Mouse (Mus musculus) forebrain, embryonic 11.5 days (tissue): Measurements from ENCODE around the gene Sost. TPM values are rescaled to one million over a fixed set of nuclear protein-coding genes. Genes with fewer than 3 reads are reported as not detected.

Experiments used
- ATAC-seq: fragments of 200-750 bp; cut with Nextera tagmentation; replicated peaks from 2 replicates; pipeline ENCODE4 v1.8.0; 2017; ENCODE audit warnings: moderate TSS enrichment; ENCODE audit not compliant: low FRiP score
- DNase-seq: peaks from one replicate; pipeline ENCODE4 v3.0.0-alpha.2; 2017; ENCODE audit warnings: low spot score
- H3K27ac ChIP-seq: fragments of 300-500 bp; sonication (generic); 2 replicates; pipeline ENCODE4 v1.5.1; 2014; ENCODE audit warnings: low read depth, low read length
- H3K27me3 ChIP-seq: fragments of 300-500 bp; sonication (generic); 2 replicates; pipeline ENCODE4 v1.6.1; 2014; ENCODE audit warnings: mild to moderate bottlenecking, low read length, mixed read lengths; ENCODE audit not compliant: control insufficient read depth, insufficient read depth
- H3K36me3 ChIP-seq: fragments of 300-500 bp; sonication (generic); 2 replicates; pipeline ENCODE4 v1.6.1; 2014; ENCODE audit warnings: mild to moderate bottlenecking, low read length, moderate library complexity, mixed read lengths; ENCODE audit not compliant: control insufficient read depth, insufficient read depth
- H3K4me1 ChIP-seq: fragments of 300-500 bp; sonication (generic); replicated peaks from 2 replicates; pipeline ENCODE4 v1.6.1; 2014; ENCODE audit warnings: low read length, mixed read lengths; ENCODE audit not compliant: control insufficient read depth, insufficient read depth
- H3K4me2 ChIP-seq: fragments of 300-500 bp; sonication (generic); 2 replicates; pipeline ENCODE4 v1.6.1; 2014; ENCODE audit warnings: low read depth, mild to moderate bottlenecking, low read length, moderate library complexity, mixed read lengths; ENCODE audit not compliant: severe bottlenecking
- H3K4me3 ChIP-seq: fragments of 300-500 bp; sonication (generic); 2 replicates; pipeline ENCODE4 v1.5.1; 2014; ENCODE audit warnings: low read depth, low read length
- H3K9ac ChIP-seq: fragments of 300-500 bp; sonication (generic); 2 replicates; pipeline ENCODE4 v1.6.1; 2014; ENCODE audit warnings: low read length
- H3K9me3 ChIP-seq: fragments of 300-500 bp; sonication (generic); 2 replicates; pipeline ENCODE4 v1.6.1; 2016; ENCODE audit warnings: low read length, mixed read lengths; ENCODE audit not compliant: control insufficient read depth
- WGBS: fragments of 180-500 bp; shearing (Covaris S2); extraction: QIAGEN DNeasy Blood & Tissue Kit; methylation state at CpG from one replicate; pipeline ENCODE4 v1.1.7; 2014; 5-methylcytosine and 5-hydroxymethylcytosine counted together
- polyA plus RNA-seq: library from polyadenylated mRNA; unstranded; fragments of >200 nt; fragmentation: Nextera tagmentation; extraction: Ambion mirVana; gene quantifications from 2 replicates; pipeline ENCODE4 v1.2.1, GENCODE M21; 2014

Gene Sost
- not detected in 2 replicates for polyA plus RNA-seq

DNA sequence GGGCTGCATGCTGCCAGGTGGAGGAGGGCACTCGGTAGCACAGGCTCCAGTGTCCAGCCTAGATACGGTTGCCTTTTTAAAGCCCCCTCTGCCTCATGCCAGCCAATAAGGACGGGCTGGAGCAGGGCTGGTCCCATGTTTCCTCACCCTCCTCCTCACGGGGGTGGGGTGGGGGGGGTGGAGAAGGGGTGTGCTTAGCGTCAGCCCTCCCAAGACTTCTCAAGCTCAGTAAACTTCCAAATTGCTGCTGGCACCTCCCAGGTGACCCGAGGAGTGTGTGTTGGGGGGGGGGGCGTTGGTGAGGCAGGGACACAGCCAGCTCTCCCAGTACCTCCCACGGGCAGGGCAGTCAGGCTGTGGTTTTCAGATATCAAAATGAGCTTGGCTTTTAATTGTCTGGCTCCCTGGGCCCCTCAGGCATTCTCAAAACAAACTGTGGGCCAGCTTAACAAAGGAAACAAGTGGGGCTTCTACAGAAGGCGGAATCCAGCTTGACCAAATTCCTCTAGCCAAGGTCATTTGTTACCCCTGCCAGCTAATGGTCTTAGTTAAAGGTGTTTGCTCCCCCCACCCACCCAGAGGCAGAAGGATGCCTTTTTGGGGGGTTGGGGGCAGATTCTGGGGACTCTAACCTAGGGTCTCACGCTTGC, at the start of gene Sost:
Sost (minus strand) TSS at position 51 of the 650 bp plus-strand sequence.
- Histone ChIP-seq H3K4me2 (no peak within 1 kb of the TSS), H3K27ac (no peak within 1 kb of the TSS), H3K36me3 (no peaks in the 10 kb centered on the region), H3K27me3 (peaks cover 45% of the 10 kb centered on the region), H3K9me3 (no peaks in the 10 kb centered on the region), H3K4me3 (no peak within 1 kb of the TSS), H3K9ac (no peak within 1 kb of the TSS), H3K4me1 (peaks cover 4% of the 10 kb centered on the region; the same call in 1 of the 2 replicates)
- 18% methylated on average over 10 of the region's 10 CpGs for WGBS
- no peak for DNase-seq
- ATAC-seq, result no peak

GRCm38 (mm10) chr11:102016136-102016535, 49.3 kb upstream of the Sost start:
- no peaks in the 10 kb centered on the region for H3K4me1 ChIP-seq
- ATAC-seq, result no peak
- no peak overlapping the region for H3K27ac ChIP-seq
- DNase-seq, result no peak
- no peak overlapping the region for H3K9ac ChIP-seq
- no peaks in the 10 kb centered on the region for H3K9me3 ChIP-seq
- 89% methylated on average over 1 of the region's 1 CpGs for WGBS
- H3K4me2 ChIP-seq, result no peak overlapping the region
- no peaks in the 10 kb centered on the region; the same call in 1 of the 2 replicates for H3K36me3 ChIP-seq
- no peaks in the 10 kb centered on the region for H3K27me3 ChIP-seq
- H3K4me3 ChIP-seq, result no peak overlapping the region

DNA sequence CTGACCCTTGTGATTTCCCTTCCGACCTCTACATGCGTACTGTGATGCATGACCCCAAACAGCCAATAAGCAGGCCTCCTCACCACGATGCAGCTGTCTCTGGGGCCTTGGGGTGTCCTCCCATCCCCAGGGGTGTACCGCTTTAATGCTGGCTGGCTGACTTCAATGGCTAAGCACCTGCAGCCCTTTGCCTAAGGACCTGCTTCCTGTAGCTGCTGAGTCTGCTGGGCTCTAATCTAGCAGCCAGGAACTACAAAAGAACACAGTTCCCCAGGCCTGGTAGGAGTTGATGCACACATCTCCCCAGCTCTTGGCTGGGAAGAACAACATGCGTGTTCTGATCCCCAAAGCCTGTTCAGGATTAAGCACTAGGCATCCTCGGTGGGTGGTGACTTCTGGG, 48.7 kb upstream of the Sost start:
- WGBS, result 69% methylated on average over 6 of the region's 6 CpGs
- DNase-seq, result no peak
- Histone ChIP-seq H3K9ac (no peak overlapping the region), H3K27ac (no peak overlapping the region), H3K4me1 (0 out of 2 replicates have a peak, but pooled peaks cover 2% of the 10 kb centered on the region), H3K36me3 (no peaks in the 10 kb centered on the region; the same call in 1 of the 2 replicates), H3K4me3 (no peak overlapping the region), H3K4me2 (no peak overlapping the region), H3K27me3 (no peaks in the 10 kb centered on the region), H3K9me3 (no peaks in the 10 kb centered on the region)
- no peak for ATAC-seq

GRCm38 (mm10) chr11:102013201-102013600, 46.4 kb upstream of the Sost start:
- DNase-seq, result no peak
- H3K9me3 ChIP-seq, result no peaks in the 10 kb centered on the region
- H3K9ac ChIP-seq, result no peak overlapping the region
- H3K4me2 ChIP-seq, result no peak overlapping the region
- ATAC-seq, result no peak
- H3K36me3 ChIP-seq, result no peaks in the 10 kb centered on the region; the same call in 1 of the 2 replicates
- H3K27me3 ChIP-seq, result no peaks in the 10 kb centered on the region
- H3K4me1 ChIP-seq, result peaks cover 7% of the 10 kb centered on the region
- no peak overlapping the region for H3K27ac ChIP-seq
- 93% methylated on average over 8 of the region's 8 CpGs for WGBS
- no peak overlapping the region for H3K4me3 ChIP-seq

DNA sequence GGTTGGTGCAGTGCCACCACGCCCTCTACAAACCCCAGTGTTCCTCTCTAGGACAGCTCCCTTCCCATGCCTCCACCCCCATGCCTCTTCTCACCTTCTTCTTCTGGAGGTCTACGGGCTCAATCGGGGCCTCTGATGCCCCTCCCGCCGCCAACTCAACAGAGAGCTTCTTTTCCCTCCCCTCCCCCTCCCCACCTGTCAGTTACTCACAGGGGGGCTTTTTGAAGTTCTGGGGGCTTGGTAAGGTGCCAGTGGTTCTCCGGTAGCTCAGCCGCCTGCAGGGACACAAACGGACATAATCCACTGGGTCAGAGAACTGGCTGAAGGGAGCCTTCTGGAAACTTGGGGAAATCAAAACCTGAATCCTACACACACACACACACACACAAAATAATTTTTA, 44.7 kb upstream of the Sost start:
- no peaks in the 10 kb centered on the region for H3K9me3 ChIP-seq
- H3K4me1 ChIP-seq, result peaks cover 7% of the 10 kb centered on the region
- no peaks in the 10 kb centered on the region; the same call in 1 of the 2 replicates for H3K36me3 ChIP-seq
- DNase-seq, result no peak
- WGBS, result 86% methylated on average over 8 of the region's 8 CpGs
- ATAC-seq, result no peak
- no peak overlapping the region for H3K4me3 ChIP-seq
- no peak overlapping the region for H3K4me2 ChIP-seq
- H3K27me3 ChIP-seq, result no peaks in the 10 kb centered on the region
- H3K27ac ChIP-seq, result no peak overlapping the region
- H3K9ac ChIP-seq, result no peak overlapping the region

DNA sequence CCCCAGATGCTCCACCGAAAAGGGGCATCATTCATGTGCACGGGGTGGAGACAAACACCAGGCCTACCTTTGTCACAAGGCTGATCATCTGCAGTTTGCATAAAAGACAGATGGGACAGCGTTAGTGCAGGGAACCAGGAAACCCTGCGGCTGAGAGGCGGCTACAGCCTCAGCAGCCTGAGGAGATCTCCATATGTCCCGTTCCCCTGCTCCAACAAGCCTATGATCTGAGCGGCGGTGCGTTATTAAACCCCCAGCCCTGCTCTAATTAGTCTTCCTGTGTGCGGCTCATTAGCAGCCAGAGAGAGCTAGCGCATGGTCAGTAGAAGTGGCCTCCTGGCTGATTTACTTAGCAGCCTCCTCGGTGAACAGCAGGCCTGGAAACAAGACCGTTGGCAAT, 43.3 kb upstream of the Sost start:
- Histone ChIP-seq H3K4me3 (no peak overlapping the region), H3K27me3 (no peaks in the 10 kb centered on the region), H3K9ac (0 out of 2 replicates have a peak overlapping the region, but pooled peaks have one; percentile 3), H3K4me2 (no peak overlapping the region), H3K4me1 (peaks cover 7% of the 10 kb centered on the region), H3K27ac (peak overlapping the region; percentile 80), H3K9me3 (no peaks in the 10 kb centered on the region), H3K36me3 (no peaks in the 10 kb centered on the region; the same call in 1 of the 2 replicates)
- 27% methylated on average over 13 of the region's 13 CpGs for WGBS
- peak; percentile 80 for ATAC-seq
- peak; percentile 80 for DNase-seq

GRCm38 (mm10) chr11:102008954-102009637, 42.3 kb upstream of the Sost start:
- Histone ChIP-seq H3K9ac (no peak overlapping the region), H3K36me3 (peaks cover 6% of the 10 kb centered on the region; the same call in 1 of the 2 replicates), H3K27ac (peak overlapping the region; percentile 80), H3K4me3 (no peak overlapping the region), H3K9me3 (peaks cover 4% of the 10 kb centered on the region; the same call in 1 of the 2 replicates), H3K27me3 (no peaks in the 10 kb centered on the region), H3K4me1 (peaks cover 7% of the 10 kb centered on the region), H3K4me2 (no peak overlapping the region)
- ATAC-seq, result no peak
- no peak for DNase-seq
- WGBS, result 91% methylated on average over 15 of the region's 15 CpGs

DNA sequence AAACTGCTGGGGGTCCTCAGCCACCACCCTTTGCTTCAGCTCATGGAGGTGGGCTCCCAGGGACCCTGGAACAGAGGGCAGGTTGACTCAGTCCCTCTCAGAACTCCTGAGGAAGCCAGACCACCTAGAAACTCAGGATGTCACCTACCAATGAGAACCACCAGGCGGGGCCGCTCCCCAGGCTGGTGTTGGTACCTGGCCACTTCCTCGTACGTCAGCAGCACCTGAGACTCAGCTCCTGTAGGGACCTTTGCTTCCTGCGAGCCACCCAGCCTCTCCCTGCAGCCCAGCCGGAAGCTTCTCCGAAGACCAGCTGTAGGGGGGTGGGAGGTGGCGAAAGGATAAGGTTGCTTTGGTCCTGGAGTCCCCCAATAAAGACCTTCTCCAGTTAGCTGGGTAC, 41.6 kb upstream of the Sost start:
- Histone ChIP-seq H3K4me3 (no peak overlapping the region), H3K4me2 (no peak overlapping the region), H3K9me3 (peaks cover 4% of the 10 kb centered on the region; the same call in 1 of the 2 replicates), H3K9ac (no peak overlapping the region), H3K27ac (no peak overlapping the region), H3K4me1 (peaks cover 7% of the 10 kb centered on the region), H3K36me3 (peaks cover 6% of the 10 kb centered on the region; the same call in 1 of the 2 replicates), H3K27me3 (no peaks in the 10 kb centered on the region)
- ATAC-seq (no peak), DNase-seq (no peak)
- WGBS, result 91% methylated on average over 8 of the region's 8 CpGs
